Mouse (Mus musculus) hindbrain, postnatal 0 days (tissue): ENCODE measurements around the gene Gtf2i. TPM values are rescaled to one million over a fixed set of nuclear protein-coding genes. Genes with fewer than 3 reads are reported as not detected.

Experiments used
- ATAC-seq: fragments of 200-750 bp; cut with Nextera tagmentation; 2 replicates; pipeline ENCODE4 v1.8.0; 2017; ENCODE audit warnings: mild to moderate bottlenecking, moderate TSS enrichment, moderate library complexity
- DNase-seq: peaks from one replicate; pipeline ENCODE4 v3.0.0-alpha.2; 2015; ENCODE audit warnings: low spot score
- H3K27ac ChIP-seq: fragments of 300-500 bp; sonication (generic); 2 replicates; pipeline ENCODE4 v1.5.1; 2014; ENCODE audit warnings: mild to moderate bottlenecking
- H3K27me3 ChIP-seq: fragments of 300-500 bp; sonication (generic); 2 replicates; pipeline ENCODE4 v1.6.1; 2014; ENCODE audit warnings: low read length, mixed read lengths; ENCODE audit not compliant: insufficient read depth
- H3K36me3 ChIP-seq: fragments of 300-500 bp; sonication (generic); 2 replicates; pipeline ENCODE4 v1.6.1; 2014; ENCODE audit warnings: low read length, mixed read lengths; ENCODE audit not compliant: insufficient read depth
- H3K4me1 ChIP-seq: fragments of 300-500 bp; sonication (generic); 2 replicates; pipeline ENCODE4 v1.6.1; 2014; ENCODE audit warnings: antibody characterized with exemption, low read length, mixed read lengths; ENCODE audit not compliant: insufficient read depth
- H3K4me2 ChIP-seq: fragments of 300-500 bp; sonication (generic); 2 replicates; pipeline ENCODE4 v1.6.1; 2014; ENCODE audit warnings: low read depth, mild to moderate bottlenecking, low read length, moderate library complexity, mixed read lengths
- H3K4me3 ChIP-seq: fragments of 300-500 bp; sonication (generic); 2 replicates; pipeline ENCODE4 v1.5.1; 2014; ENCODE audit warnings: low read length
- H3K9ac ChIP-seq: fragments of 300-500 bp; sonication (generic); replicated peaks from 2 replicates; pipeline ENCODE4 v1.6.1; 2014; ENCODE audit warnings: mild to moderate bottlenecking, low read length, moderate library complexity, mixed read lengths
- H3K9me3 ChIP-seq: fragments of 300-500 bp; sonication (generic); 2 replicates; pipeline ENCODE4 v1.6.1; 2016; ENCODE audit warnings: low read length, mixed read lengths
- CTCF ChIP-seq: IDR thresholded peaks from 2 replicates; pipeline ENCODE4 v1.5.1; 2016; ENCODE audit warnings: antibody characterized with exemption, control low read depth, low read depth
- WGBS: fragments of 180-500 bp; shearing (Covaris S2); extraction: QIAGEN DNeasy Blood & Tissue Kit; methylation state at CpG from one replicate; pipeline ENCODE4 v1.1.7; 2014; 5-methylcytosine and 5-hydroxymethylcytosine counted together
- microRNA-seq, 2 experiments: library from miRNA; unstranded; fragments of <30 nt; microRNA quantifications; one replicate each; pipeline ENCODE4; 2016
- polyA plus RNA-seq: library from polyadenylated mRNA; unstranded; fragments of >200 nt; fragmentation: Nextera tagmentation; extraction: Ambion mirVana; gene quantifications from 2 replicates; pipeline ENCODE4 v1.2.1, GENCODE M21; 2015
- total RNA-seq: library from RNA; depleted of rRNA; stranded (reverse); fragments of >200 nt; gene quantifications from 2 replicates; pipeline ENCODE4 v1.2.3, GENCODE M21; 2014; rRNA removed

Gene Gtf2i
- total and polyA plus RNA-seq, 2 experiments from 2014 or later: 85.6 to 103 TPM

DNA sequence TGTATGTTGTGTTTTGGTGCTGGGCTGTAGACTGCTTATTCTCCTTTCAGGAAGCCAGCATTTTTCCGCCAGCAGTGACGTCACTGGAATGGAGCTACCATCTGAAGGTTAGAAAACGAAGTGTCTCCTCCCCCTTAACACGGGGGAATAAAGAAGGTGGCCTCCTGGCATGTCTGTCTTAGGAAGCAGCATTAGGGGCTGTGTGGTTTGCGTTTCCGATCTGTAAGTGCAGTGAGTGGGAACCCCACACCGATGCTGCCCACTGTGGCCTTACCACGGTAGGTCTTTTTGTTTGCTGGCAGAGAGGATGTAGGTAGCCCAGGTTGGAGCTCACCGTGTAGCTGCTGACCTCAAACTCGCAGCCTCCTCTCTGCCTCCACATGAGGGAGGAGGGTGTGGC lies 107.8 kb downstream of the Gtf2i start:
- DNase-seq (no peak), ATAC-seq (no peak)
- H3K4me2 ChIP-seq: no peak overlapping the region
- no peak for TF ChIP-seq CTCF
- 80% methylated on average over 10 of the region's 10 CpGs for WGBS
- H3K9ac ChIP-seq: no peak overlapping the region
- peaks cover 19% of the 10 kb centered on the region for H3K36me3 ChIP-seq
- no peak overlapping the region for H3K27ac ChIP-seq
- no peaks in the 10 kb centered on the region for H3K27me3 ChIP-seq
- H3K9me3 ChIP-seq: no peaks in the 10 kb centered on the region
- H3K4me3 ChIP-seq: no peak overlapping the region
- no peaks in the 10 kb centered on the region for H3K4me1 ChIP-seq

DNA sequence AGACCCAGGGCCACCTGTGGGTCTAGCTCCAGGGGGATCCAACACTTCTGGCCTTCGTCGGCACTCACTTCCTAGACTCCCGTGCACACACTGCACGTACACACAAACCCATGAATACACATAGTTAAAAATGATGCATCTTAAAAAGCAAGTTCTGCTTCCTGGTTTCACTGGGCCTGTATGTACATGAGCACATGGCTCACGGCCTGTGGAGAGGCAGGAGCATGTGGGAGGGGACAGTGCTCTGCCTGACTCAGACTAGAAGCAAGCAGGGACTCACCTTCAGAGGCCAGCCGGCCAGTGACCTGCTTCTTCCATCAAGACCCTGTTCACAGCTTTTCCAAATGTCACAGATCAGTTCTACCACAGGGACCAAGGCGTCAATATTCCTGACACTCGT lies 120.9 kb downstream of the Gtf2i start:
- no peak overlapping the region for H3K27ac ChIP-seq
- no peaks in the 10 kb centered on the region for H3K4me1 ChIP-seq
- no peak overlapping the region for H3K4me3 ChIP-seq
- H3K9ac ChIP-seq: no peak overlapping the region
- H3K4me2 ChIP-seq: no peak overlapping the region
- TF ChIP-seq CTCF: no peak
- no peaks in the 10 kb centered on the region for H3K9me3 ChIP-seq
- no peaks in the 10 kb centered on the region for H3K27me3 ChIP-seq
- WGBS: 91% methylated on average over 8 of the region's 8 CpGs
- DNase-seq: no peak
- ATAC-seq: no peak
- H3K36me3 ChIP-seq: peaks cover 17% of the 10 kb centered on the region

DNA sequence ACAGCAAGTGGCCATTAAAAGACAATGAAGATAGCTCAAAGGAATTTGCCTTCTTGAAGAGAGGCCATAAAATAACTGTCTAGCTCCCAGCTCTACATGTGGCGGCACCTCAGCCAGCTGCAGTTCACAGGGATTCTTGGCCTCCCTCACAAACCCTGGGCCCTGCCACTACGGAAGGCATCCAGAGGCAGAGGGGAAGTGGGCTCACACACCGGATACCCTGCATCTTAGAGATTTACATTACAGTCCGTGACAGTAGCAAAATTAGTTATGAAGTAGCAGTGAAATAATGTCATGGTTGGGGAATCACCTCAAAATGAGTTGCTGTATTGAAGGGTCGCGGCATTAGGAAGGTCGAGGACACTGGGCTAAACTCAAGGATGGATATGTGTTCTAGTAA lies 126.0 kb downstream of the Gtf2i start:
- Histone ChIP-seq H3K4me3 (no peak overlapping the region), H3K27ac (no peak overlapping the region), H3K9me3 (no peaks in the 10 kb centered on the region), H3K4me2 (no peak overlapping the region), H3K27me3 (no peaks in the 10 kb centered on the region), H3K36me3 (peaks cover under 1% of the 10 kb centered on the region; the same call in 1 of the 2 replicates), H3K9ac (no peak overlapping the region), H3K4me1 (no peaks in the 10 kb centered on the region)
- no peak for DNase-seq
- 87% methylated on average over 7 of the region's 7 CpGs for WGBS
- TF ChIP-seq CTCF: no peak
- no peak for ATAC-seq

Small RNAs within 50 kb of the gene (microRNA-seq; reads per million reads assigned to microRNA genes)
- 0 reads per million in 2 experiments for gene Mir3965

Other genes starting within 250 kb of the Gtf2i start
- gene Castor2, start 215.0 kb downstream of the Gtf2i start, total RNA-seq: 27.4 and 27.5 TPM in 2 replicates
- 21.1 and 21.8 TPM in 2 replicates for gene Castor2, start 215.0 kb downstream of the Gtf2i start, polyA plus RNA-seq
- gene Rcc1l, start 138.0 kb downstream of the Gtf2i start, total RNA-seq: 20.6 and 23.0 TPM in 2 replicates
- gene Rcc1l, start 138.0 kb downstream of the Gtf2i start, polyA plus RNA-seq: 21.5 and 21.7 TPM in 2 replicates
- gene Gtf2ird2, start 130.7 kb downstream of the Gtf2i start, total RNA-seq: 14.6 and 19.7 TPM in 2 replicates
- gene Gtf2ird2, start 130.7 kb downstream of the Gtf2i start, polyA plus RNA-seq: 11.6 and 12.6 TPM in 2 replicates
- 2.8 and 4.9 TPM in 2 replicates for gene Ncf1, start 85.1 kb downstream of the Gtf2i start, total RNA-seq
- gene Ncf1, start 85.1 kb downstream of the Gtf2i start, polyA plus RNA-seq: 2.0 and 2.3 TPM in 2 replicates
- gene Gtf2ird1, start 142.0 kb upstream of the Gtf2i start, total RNA-seq: 46.4 and 54.4 TPM in 2 replicates
- 52.7 and 57.7 TPM in 2 replicates for gene Gtf2ird1, start 142.0 kb upstream of the Gtf2i start, polyA plus RNA-seq
- 133 and 150 TPM in 2 replicates for gene Clip2, start 237.7 kb upstream of the Gtf2i start, total RNA-seq
- 10.7 and 10.9 TPM in 2 replicates for gene Clip2, start 237.7 kb upstream of the Gtf2i start, polyA plus RNA-seq
- not detected in 2 replicates for gene Syna, start 245.4 kb upstream of the Gtf2i start, total RNA-seq
- gene Syna, start 245.4 kb upstream of the Gtf2i start, polyA plus RNA-seq: 0.81 TPM in 2 replicates